Mouse (Mus musculus) cortical plate, adult 2 months (tissue): Measurements from ENCODE around the gene 2210017I01Rik. TPM values are rescaled to one million over a fixed set of nuclear protein-coding genes. Genes with fewer than 3 reads are reported as not detected.

Source experiments
- H3K27ac ChIP-seq: fragments of 200-500 bp; 2 replicates; pipeline ENCODE4 v1.5.1; 2012; ENCODE audit warnings: low read length, control low read depth, inconsistent platforms; ENCODE audit not compliant: insufficient read depth
- H3K4me1 ChIP-seq: fragments of 200-500 bp; 2 replicates; pipeline ENCODE4 v1.6.1; 2011; ENCODE audit warnings: low read length; ENCODE audit not compliant: control insufficient read depth, insufficient read depth
- H3K4me3 ChIP-seq: fragments of 200-500 bp; 2 replicates; pipeline ENCODE4 v1.5.1; 2011; ENCODE audit warnings: mild to moderate bottlenecking, low read length, control low read depth; ENCODE audit not compliant: insufficient read depth
- CTCF ChIP-seq: fragments of 200-500 bp; IDR thresholded peaks from 2 replicates; pipeline ENCODE4 v1.5.1; 2011; ENCODE audit warnings: mild to moderate bottlenecking, control low read depth, low read length; ENCODE audit not compliant: insufficient read depth; ENCODE audit errors: extremely low read depth
- POLR2A ChIP-seq: fragments of 200-500 bp; IDR thresholded peaks from 2 replicates; pipeline ENCODE4 v1.6.1; 2011; ENCODE audit warnings: mild to moderate bottlenecking, low read length, control low read depth; ENCODE audit not compliant: insufficient read depth; ENCODE audit errors: extremely low read depth
- polyA plus RNA-seq: library from polyadenylated mRNA; depleted of rRNA; stranded (reverse); fragments of >200 nt; gene quantifications from 2 replicates; pipeline ENCODE4 v1.2.3, GENCODE M21; 2012; rRNA removed

The 2210017I01Rik gene
- polyA plus RNA-seq, 1 experiment: not detected

DNA sequence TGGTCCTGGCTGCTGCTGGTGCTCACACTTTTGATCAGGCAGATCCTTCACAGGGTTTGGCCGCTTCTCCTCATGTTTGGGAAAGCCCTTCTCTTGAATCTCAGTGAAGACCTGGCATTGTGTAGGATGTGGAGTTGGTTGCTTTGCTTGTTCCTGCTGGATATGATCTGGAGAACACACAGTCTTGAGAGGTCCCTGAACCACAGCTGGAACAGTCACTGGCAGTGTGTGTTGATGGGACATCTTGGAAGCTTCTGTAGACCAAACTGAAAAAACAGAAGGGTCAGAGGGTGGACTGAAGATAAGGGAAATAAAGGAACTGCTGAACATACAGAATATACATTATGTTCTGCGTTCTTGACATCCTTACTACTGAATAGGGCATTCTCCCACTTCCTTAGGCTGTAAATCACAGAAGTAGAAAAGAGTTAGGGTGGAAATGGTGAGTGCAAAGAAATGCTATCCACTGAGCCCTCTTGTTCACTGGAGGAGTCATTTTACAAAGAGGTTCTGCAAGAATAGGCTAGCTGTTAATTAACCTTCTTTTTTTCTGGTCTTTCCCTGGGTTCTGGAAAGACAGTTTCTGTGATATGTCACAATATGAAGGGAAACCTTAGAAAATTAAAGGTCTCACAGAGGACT, 34.7 kb downstream of the 2210017I01Rik start:
- Histone ChIP-seq H3K27ac (no peak overlapping the region), H3K4me3 (no peak overlapping the region), H3K4me1 (no peaks in the 10 kb centered on the region)
- TF ChIP-seq CTCF (no peak), POLR2A (no peak)

DNA sequence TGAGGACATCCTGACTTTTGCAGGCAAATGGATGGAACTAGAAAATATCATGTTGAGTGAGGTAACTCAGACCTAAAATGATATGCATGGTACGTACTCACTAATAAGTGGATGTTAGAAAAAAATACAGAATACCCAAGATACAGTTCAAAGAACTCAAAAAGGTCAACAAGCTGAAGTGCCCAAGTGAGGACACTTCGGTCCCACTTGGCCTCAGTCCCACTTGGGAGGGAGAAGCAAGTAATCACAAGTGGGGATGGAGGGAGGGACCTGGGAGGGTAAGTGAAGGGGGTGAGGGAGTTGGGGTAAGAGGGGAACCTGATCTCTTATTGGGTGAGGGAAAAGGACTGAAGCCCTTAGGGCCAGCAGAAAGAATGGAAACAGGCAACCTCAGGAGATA, 38.5 kb downstream of the 2210017I01Rik start:
- no peak for TF ChIP-seq CTCF
- TF ChIP-seq POLR2A: no peak
- Histone ChIP-seq H3K27ac (no peak overlapping the region), H3K4me1 (no peaks in the 10 kb centered on the region), H3K4me3 (no peak overlapping the region)

DNA sequence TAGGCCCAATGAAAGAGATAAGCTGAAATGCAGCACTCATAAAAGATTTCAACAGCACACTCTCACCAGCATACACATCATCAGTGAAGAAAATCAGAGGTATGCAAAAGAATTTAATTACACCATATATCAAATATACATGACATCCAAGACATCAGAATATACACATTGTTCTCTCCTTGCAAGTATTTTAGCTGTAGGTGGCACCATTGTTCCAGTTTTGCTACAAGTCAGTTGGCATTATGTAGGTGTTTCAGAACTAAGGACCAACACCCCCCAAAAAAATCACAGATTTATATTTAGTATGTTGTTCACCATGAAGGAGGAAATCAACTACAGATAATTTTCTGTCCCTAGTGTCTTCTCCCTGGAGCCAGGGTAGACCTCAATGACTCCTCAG, 41.9 kb downstream of the 2210017I01Rik start:
- Histone ChIP-seq H3K27ac (no peak overlapping the region), H3K4me3 (no peak overlapping the region), H3K4me1 (no peaks in the 10 kb centered on the region)
- TF ChIP-seq CTCF (no peak), POLR2A (no peak)

Other genes starting within 250 kb of the 2210017I01Rik start
- not detected in 2 replicates for gene Sprr2f, start 242.3 kb downstream of the 2210017I01Rik start, polyA plus RNA-seq
- not detected in 2 replicates for gene Sprr2h, start 221.8 kb downstream of the 2210017I01Rik start, polyA plus RNA-seq
- not detected in 2 replicates for gene Sprr2i, start 199.5 kb downstream of the 2210017I01Rik start, polyA plus RNA-seq
- gene Sprr2j-ps, start 189.4 kb downstream of the 2210017I01Rik start, polyA plus RNA-seq: not detected in 2 replicates
- 11.5 TPM in 2 replicates for gene Gm9774, start 178.1 kb downstream of the 2210017I01Rik start, polyA plus RNA-seq
- gene Sprr2k, start 174.9 kb downstream of the 2210017I01Rik start, polyA plus RNA-seq: not detected in 2 replicates
- not detected in 2 replicates for gene Sprr1b, start 168.7 kb downstream of the 2210017I01Rik start, polyA plus RNA-seq
- gene Sprr3, start 148.8 kb downstream of the 2210017I01Rik start, polyA plus RNA-seq: not detected in 2 replicates
- gene Sprr1a, start 121.6 kb downstream of the 2210017I01Rik start, polyA plus RNA-seq: 0.26 and 0.42 TPM in 2 replicates
- not detected in 2 replicates for gene Sprr4, start 107.0 kb downstream of the 2210017I01Rik start, polyA plus RNA-seq
- not detected in 2 replicates for gene 2310046K23Rik, start 73.0 kb downstream of the 2210017I01Rik start, polyA plus RNA-seq
- gene Ivl, start 33.8 kb downstream of the 2210017I01Rik start, polyA plus RNA-seq: not detected in 2 replicates
- gene Smcp, start 18.5 kb downstream of the 2210017I01Rik start, polyA plus RNA-seq: not detected in 2 replicates
- gene Lce6a, start 14.2 kb upstream of the 2210017I01Rik start, polyA plus RNA-seq: not detected in 2 replicates
- not detected in 2 replicates for gene Lce1a1, start 40.8 kb upstream of the 2210017I01Rik start, polyA plus RNA-seq
- not detected in 2 replicates for gene Lce1b, start 49.4 kb upstream of the 2210017I01Rik start, polyA plus RNA-seq
- gene Lce1a2, start 62.8 kb upstream of the 2210017I01Rik start, polyA plus RNA-seq: not detected in 2 replicates
- gene Lce1c, start 71.8 kb upstream of the 2210017I01Rik start, polyA plus RNA-seq: not detected in 2 replicates
- gene Lce1d, start 79.7 kb upstream of the 2210017I01Rik start, polyA plus RNA-seq: not detected in 2 replicates
- not detected in 2 replicates for gene Lce1e, start 101.6 kb upstream of the 2210017I01Rik start, polyA plus RNA-seq
- gene Lce1f, start 112.9 kb upstream of the 2210017I01Rik start, polyA plus RNA-seq: not detected in 2 replicates
- gene Gm38119, start 131.6 kb upstream of the 2210017I01Rik start, polyA plus RNA-seq: not detected in 2 replicates
- not detected in 2 replicates for gene Lce1g, start 144.8 kb upstream of the 2210017I01Rik start, polyA plus RNA-seq
- not detected in 2 replicates for gene Lce1h, start 157.6 kb upstream of the 2210017I01Rik start, polyA plus RNA-seq
- gene Lce1i, start 171.4 kb upstream of the 2210017I01Rik start, polyA plus RNA-seq: not detected in 2 replicates
- not detected in 2 replicates for gene Lce1j, start 183.0 kb upstream of the 2210017I01Rik start, polyA plus RNA-seq
- gene Lce1k, start 200.4 kb upstream of the 2210017I01Rik start, polyA plus RNA-seq: not detected in 2 replicates
- gene Kprp, start 219.8 kb upstream of the 2210017I01Rik start, polyA plus RNA-seq: not detected in 2 replicates
- not detected in 2 replicates for gene Lce1l, start 243.8 kb upstream of the 2210017I01Rik start, polyA plus RNA-seq